Mouse (Mus musculus): ENCODE results near the gene Ezh2.

DNA sequence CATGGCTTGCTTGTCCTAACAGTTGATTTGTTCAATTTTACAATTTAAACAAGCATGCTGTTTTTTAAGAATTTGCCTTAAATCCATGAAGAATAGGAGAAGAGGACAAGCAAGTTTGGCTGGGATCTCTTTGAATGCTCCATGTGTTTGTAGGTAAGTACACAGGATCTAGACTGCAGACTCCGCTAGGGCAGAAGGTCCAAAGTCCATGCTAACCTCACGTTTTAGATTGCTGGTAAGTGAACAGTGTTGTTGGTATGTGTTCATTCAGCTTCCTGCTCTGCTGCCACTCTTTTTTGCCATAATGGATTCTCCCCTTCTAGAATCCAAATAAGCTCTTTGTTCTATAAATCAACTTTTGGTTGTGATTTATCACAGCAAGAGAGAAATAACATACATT lies 68.0 kb downstream of the Ezh2 start:
- TF ChIP-seq POLR2A (IDR thresholded peaks at IDR 0.05; ENCODE audit: borderline replicate concordance, insufficient read depth, low read length) = no peak
- no peak for TF ChIP-seq CTCF (IDR thresholded peaks at IDR 0.05; ENCODE audit: borderline replicate concordance, insufficient read depth, low read depth, low read length)
